Mouse (Mus musculus) ovary, postnatal 14 days (tissue): Measurements from ENCODE around the gene Sh3bp5l.
"Not testable (repeated sequence)": the region's sequence is repeated elsewhere in the genome, so short reads cannot be mapped to it uniquely, and the experiment has no call there.

ENCODE experiments used
- DNase-seq: peaks from one replicate; pipeline ENCODE4 v3.0.0; 2022; ENCODE audit warnings: low spot score

Sh3bp5l gene

GRCm38 (mm10) chr11:58322824-58323569 lies 7.5 kb upstream of the Sh3bp5l start:
- peak; percentile 93 for DNase-seq

DNA sequence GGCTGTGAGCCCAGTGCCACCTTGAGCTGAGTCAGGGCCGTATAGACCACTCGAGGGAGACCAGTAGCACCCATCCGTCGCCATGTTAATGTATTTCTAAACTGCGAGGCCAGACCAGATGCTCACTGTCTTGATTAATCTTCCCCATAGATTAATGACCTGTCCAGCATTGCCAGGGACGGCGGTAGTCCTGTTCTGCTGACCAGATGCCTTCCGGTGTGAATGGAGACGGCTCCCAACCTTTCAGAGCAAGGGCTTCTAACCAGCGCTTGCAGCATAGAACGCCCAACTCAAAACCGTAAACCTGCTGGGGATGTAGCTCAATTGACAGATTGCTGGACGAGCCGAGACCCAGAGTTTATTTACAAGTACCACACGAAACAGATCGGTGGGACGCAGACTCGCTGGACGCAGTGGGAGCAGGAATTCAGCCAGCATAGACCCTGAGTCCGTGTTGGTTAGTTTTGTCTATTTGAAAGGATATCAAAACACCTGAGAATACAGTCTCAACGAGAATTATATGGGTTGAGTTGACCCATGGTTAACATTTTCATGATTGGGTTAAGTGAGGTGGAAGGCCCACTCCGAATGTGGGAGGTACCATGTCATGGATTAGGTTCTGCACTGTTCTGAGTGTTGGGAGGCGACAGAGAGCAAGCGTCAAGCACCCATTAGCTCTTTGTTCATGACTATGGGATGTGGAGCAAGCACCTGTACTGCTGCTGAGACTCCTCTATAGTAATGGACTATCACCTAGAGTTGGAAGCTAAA lies 6.8 kb upstream of the Sh3bp5l start:
- no peak for DNase-seq

DNA sequence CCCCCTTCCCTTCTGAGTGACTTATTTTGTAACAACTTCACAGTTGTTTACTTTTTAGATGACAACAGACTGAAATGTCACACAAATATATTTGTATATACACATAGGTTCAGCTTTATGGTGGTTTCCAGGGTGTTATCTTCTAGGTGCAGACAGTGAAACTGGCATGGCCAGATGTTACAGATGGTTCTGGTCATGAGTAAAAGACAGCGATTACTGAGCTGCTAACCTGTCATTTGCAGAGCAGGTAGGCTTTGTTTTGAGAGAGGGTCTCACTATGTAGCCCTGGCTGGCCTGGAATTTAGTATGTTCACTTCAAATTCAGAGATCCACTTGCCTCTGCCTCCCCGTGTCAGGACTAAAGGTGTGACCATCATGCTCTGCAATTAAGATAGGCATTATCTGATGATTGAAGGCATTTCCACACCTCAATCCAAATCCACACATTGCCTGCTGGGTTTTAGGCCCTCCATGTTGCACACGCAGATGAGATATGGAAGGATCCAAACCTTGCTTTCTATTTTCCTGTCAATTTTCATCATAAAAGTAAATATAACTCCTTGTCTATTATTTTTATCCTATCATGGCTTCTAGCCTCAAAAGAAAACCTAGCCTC lies 5.8 kb upstream of the Sh3bp5l start:
- DNase-seq: no peak

DNA sequence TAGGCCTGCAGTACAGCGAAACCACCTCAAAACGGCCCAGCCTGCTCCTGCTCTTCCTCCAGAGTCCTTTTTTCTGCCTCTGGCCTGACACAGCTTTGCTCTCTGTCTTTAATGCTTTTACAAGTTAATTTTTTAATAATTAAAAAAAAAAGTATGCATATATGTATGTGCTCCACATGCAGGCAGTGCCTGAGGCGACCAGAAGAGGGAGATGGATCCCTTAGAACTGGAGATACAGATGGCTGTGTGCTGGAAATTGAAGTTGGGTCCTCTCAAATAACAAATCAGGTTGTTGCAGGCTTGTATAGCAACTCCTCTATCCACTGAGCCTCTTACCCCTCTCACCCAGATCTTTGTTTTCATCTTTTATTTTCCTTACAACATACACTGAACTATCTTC lies 3.7 kb upstream of the Sh3bp5l start:
- DNase-seq: no peak

DNA sequence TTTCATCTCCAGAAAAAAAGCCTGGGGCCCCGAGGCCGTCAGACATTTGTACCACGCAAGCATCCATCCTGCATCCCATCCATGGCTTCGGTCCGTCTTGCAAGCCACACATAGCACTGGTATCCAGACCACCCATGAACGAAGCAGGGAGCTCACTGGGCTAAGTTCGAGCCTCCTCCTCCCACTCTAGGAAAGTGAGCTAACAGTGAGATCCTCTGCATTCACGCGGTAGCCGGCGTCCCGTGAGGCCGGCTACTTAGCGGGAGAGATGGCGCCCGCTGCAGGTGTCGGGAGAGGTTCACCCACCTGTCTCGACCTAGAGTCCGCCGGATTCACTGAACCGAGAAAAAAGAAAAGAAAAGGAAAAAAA lies 633 bp upstream of the Sh3bp5l start:
- no peak for DNase-seq

- no peak for DNase-seq
Observed at GRCm38 (mm10) chr11:58331149-58331495, 598 bp downstream of the Sh3bp5l start.

GRCm38 (mm10) chr11:58331546-58331945 lies 1.0 kb downstream of the Sh3bp5l start:
- DNase-seq: no peak

DNA sequence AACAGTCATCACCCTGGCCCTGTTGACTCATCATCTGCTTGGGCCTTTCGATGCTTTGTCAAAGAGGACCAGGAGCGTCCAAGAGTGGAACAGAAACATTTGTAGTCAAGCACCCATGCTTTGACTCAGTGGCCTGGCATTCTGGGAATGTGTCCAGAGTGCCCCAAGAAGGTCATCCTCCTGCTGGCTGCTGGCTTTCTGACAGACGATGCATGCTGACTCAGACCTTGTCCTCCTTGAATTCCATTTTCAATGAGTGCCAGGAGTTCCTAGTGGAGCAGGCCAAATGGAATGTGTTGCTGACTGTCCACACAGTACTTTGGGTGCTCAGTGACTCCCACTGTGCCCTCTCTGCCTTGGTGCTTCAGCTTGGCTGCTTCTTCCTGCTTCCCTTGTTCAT lies 4.2 kb downstream of the Sh3bp5l start:
- no peak for DNase-seq

DNA sequence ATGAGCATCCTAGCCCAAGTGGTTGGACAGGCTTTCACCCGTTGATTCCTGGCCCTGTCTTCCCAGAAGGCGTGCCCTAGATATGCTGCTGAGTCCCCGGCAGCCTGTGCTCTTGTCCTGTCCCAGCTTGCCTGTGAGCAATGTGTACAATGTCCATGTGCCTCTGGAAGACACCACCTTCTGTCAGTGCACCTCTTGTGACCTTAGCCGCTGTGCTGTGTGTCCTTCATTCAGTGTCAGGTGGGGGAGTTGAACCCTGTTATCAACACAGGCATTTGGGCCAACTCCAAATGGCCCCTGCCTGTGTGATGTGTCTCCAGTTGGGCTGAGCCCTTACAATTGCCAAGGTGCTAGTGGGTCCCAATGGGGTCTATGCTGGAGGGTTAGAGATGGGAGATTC lies 16.2 kb downstream of the Sh3bp5l start:
- DNase-seq: no peak

- DNase-seq: no peak
Observed at GRCm38 (mm10) chr11:58350628-58351027, 20.1 kb downstream of the Sh3bp5l start.

GRCm38 (mm10) chr11:58351179-58351578 lies 20.7 kb downstream of the Sh3bp5l start:
- no peak for DNase-seq

- no peak for DNase-seq
Observed at GRCm38 (mm10) chr11:58352681-58353548, 22.4 kb downstream of the Sh3bp5l start.

DNA sequence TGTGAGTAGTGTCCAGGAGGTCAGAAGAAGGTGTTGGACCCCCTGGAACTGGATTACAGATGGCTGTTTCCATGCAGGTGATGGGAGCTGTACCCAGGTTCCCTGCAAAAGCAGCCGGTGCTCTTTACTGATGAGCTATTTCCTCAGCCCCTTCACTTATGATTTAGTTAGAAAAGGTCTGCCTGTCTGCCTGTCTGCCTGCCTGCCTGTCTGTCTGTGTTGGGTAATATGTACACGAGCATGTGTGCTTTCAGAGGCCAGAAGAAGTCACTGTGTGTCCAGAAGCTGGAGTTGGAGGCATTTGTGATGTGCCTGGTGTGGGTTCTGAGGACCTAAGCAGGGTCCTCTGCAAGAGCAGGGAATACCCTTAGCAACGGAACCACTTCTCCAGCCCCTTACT lies 23.2 kb downstream of the Sh3bp5l start:
- DNase-seq: no peak

- DNase-seq: no peak
Observed at GRCm38 (mm10) chr11:58354476-58354875, 24.0 kb downstream of the Sh3bp5l start.

- DNase-seq: no peak
Observed at GRCm38 (mm10) chr11:58354927-58355326, 24.4 kb downstream of the Sh3bp5l start.

DNA sequence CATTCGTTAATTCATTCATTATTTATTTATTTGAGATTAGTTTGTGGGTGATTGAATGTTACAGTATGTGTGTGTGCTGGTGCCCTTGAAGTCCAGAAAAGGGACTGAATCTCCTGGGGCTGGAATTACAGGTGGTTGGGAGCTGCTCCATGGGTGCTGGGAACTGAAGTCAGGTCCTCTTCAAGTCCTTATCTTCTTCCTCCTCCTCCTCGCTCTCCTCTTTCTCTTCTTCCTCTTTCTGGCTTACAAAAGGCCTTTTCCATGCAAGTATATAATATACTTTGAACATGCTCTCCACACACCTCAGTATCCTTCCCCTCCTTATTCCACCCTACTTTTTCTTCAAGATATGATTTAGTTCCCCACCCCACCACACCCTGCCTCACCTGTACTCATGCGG lies 26.5 kb downstream of the Sh3bp5l start:
- DNase-seq: no peak

DNA sequence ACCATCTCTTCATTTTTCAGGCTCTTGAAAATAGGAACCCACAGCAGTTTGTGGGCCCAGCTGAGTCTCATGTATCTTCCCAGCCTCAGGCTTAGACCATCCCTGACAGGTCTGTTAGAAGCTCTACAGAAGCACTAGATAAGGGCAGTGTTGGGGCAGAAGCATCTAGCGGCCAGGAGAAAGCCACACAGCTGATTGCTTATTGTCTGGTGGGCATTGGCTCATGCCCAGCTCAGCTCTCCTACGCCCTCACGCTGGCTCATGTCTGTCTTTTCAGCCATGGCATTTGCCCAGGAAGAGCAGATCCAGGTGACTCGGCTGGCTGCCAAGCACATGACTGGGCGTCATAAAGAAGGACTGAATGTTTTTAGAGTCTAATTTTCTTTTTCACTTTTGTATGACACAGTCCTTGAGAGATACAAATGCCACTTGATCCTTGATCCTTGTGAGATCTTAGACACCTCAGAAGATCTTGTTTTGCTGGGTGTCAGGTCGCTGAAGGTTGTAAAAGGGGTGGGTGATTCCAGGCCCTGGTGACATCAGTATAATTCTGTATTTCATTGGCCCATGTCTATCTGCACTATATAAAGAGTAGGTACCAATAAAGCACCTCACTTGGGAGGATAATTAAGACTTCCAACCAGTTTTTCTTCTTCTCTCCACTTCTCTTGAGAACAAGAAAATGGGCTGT lies 27.5 kb downstream of the Sh3bp5l start:
- DNase-seq: no peak

DNA sequence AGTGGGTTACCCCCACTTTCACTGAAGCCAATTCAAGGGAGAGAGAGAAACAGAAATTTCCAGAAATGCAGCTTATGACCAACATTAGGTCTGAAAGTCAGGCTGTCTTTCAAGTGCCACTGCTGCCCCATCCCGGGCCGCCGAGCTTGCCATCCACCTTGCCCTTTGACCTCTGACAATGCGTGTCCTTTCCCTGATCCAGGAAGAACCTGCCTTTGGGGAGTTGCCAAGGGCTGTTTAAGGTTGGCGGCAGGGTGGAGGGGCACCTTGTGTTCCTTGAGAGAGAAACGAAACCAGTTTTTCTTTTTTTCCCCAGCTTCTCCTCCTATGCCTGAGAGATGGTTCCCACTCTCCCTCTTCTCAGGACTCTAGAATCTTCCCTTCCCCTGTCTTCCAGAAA lies 32.0 kb downstream of the Sh3bp5l start:
- DNase-seq: not testable (repeated sequence)

- no peak for DNase-seq
Observed at GRCm38 (mm10) chr11:58364454-58364853, 33.9 kb downstream of the Sh3bp5l start.

GRCm38 (mm10) chr11:58366191-58366590 lies 35.7 kb downstream of the Sh3bp5l start:
- not testable (repeated sequence) for DNase-seq

GRCm38 (mm10) chr11:58377273-58377672 lies 46.7 kb downstream of the Sh3bp5l start:
- no peak for DNase-seq

DNA sequence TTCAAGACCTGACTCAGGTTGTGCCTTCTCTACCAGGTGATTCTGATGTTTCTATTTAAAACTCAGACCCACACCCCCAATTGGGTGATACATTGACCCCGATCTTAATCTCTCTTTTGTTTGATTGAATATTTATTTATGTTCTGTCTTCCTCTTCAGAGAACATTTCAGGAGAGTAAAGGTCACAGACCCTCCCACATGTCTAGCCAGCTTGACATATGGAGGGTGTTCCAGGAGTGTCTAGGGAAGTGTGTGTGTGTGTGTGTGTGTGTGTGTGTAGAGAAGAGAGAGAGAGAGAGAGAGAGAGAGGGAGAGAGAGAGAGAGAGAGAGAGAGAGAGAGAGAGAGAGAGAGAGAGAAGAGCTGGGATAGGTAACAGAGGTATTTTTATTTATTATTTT lies 47.2 kb downstream of the Sh3bp5l start:
- no peak for DNase-seq
